Mouse (Mus musculus) skeletal muscle tissue, adult 2 months (tissue): ENCODE measurements around the gene Padi1.
A peak's percentile ranks its signal among the peaks of the same experiment; 100 is the strongest.

ENCODE experiments used
- DNase-seq: peaks from one replicate; pipeline ENCODE4 v3.0.0-alpha.2; 2012; ENCODE audit warnings: low read depth, low spot score

Gene Padi1

DNA sequence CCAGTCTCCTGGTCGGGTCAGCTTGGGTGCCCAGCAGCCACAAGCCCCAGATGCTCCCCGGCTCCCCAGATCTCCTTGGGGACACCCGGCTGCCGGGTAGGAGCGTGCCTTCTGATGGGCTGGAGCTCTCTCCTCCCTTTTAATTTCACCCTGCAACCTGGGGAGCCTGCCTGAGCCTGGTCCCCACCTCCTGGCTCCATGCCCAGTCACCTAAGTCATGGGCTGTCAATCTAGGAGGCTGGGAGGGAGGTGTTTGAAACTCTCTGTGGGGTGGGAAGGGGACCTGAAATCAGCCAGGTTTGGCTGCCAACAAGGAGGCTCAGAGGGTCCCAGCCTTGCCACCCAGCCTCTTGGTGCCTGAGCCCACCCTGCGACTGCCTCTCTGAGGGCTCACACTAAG is at the start of gene Padi1:
Gene Padi1 (minus strand): TSS at position 113 of the 400 bp plus-strand sequence.
- no peak for DNase-seq

DNA sequence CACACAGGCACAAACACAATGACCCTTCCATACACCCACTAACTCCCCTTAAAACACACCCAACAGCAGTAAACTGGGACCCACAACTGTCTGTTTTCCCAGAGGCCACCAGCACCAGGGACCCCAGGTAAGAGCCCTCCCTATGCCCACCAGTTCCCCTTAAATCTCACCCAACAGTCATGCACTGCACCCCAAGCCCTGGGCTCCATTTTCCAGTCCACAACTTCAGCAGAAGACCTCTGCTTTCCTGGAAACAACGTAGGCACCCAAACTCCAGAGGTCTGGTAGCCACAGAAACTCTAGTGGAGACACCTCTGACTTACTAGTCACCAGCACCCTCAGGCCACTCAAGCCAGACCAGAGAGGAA is 46.6 kb upstream of the Padi1 start:
- DNase-seq, result no peak

DNA sequence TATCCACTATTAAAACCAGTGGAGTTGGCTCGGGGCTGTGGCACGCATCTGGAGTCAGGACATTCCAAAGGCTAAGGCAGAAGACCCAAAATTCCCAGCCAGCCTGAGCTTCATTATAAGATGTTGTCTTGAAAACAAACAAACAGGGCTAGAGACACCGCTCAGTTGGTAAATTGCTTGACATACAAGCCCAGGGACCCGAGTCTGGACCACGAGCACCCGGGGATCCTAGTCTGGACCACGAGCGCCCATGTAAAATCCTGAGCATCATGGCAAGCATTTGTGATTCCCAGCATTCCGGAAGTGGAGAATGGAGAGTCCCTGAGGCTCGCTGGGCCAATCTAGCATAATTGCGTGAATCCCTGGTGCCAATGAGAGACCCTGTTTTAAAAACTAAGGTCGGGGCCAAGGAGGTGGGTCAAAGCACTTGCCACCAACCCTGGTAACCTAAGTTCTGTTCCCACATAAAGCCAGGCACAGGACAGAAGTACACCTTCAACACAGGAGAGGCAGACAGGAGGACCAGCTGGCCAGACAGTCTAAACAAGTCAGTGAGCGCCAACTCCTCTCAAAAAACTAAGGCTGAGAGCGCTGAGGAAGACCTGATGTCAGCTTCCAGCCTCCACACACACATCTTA is 46.1 kb upstream of the Padi1 start:
- no peak for DNase-seq

DNA sequence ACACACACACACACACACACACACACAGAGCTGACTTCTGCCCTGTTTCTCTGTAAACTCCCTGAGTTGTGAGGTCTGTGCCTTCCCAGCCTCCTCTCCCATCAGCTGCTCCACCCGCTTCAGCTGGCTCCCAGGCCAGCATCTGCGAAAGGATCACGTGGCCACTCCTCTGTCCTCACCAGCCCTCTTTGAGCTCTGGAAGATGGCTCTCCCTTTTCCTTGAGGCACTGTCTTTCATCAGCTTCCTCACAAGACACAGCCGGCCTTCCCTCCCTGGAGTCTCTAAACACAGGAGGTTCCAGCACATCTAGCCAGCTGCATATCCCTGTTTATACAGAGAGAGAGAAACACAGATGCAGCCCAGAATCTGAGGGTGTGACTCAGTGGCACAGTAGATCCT is 38.3 kb upstream of the Padi1 start:
- peak; percentile 52 for DNase-seq

DNA sequence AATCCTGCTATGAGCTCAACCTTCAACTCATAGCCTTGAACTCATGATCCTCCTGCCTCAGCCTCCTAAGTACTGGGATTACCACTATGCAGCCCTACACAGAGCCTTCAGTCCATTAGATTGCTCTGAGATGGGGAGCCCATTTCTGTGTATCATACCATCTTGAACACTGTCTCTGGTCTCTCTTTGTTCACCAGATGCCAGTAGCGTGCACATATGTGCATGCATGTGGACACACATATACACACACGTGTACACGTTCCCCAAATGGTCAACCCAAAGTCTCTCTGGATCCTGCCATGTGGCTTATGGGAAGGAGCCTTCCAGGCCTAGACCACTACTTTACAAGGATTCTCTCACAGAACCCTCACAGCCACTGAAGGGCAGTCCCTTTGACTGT is 37.4 kb upstream of the Padi1 start:
- no peak for DNase-seq

DNA sequence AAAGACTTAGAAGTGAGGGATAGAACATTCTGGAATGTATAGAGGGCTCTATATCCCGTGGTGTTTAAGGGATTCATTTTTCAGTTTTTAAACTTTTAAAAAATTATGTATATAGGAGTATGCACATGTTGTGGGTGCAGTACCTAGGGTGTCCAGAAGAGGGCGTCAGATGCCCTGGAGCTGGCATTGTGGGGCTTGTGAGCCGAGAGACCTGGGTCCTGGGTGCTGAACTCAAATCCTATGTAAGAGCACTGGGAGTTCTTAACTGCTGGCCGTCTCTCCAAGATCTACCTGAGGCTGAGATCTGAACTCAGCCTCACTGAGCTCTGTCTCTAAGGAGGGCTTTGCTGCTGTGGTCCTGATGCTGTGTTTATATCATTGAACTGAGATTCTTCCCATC is 36.8 kb upstream of the Padi1 start:
- no peak for DNase-seq

DNA sequence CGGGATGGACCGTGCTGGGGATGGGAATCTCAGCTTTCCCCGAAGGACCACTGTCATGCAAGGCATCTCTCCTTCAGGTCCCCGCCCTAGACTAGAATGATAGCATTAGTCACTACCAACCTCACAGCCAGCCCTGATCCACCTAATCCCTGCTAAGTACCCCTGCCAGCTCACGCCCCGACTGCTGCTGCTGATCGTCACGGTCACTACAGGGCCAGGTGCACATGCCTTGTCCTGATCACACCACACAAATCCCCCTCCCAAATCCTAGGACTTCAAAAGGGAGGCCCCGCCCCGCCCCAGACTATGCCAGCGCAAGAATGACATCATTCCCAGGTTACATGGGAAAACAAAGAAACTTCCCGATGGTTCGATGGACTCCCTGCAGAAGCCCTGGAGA is 36.2 kb upstream of the Padi1 start:
- DNase-seq, result no peak

DNA sequence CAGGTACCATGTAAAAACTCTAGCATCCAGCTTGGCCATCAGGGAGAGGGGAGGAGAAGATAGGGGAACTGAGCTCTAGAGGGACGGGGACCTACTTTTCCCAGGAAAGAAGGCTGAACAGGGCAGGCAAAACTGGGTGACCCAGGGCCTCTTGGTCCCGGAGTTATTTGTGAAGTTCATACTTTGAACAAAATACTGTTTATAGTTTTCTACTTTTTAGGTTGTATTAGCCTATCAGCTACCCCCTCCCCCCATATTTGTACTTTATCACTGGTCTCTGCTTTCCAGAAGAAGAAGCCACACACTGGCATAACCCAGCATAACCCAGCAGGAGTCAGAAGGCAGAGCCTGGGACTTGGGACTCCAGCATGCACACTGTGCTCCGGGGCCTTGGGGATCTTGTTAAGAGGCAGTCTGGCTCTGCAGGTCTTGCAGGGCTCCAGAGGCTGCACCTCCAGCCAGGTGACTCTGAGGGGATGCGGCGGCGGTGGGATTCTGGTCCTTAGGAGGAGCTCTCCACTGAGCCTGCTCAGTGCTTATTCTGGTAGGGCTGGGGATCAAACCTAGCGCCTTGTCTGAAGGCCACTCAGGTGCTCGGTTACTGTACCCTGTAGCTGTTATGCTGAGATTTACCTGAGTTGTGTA is 35.6 kb upstream of the Padi1 start:
- DNase-seq, result no peak

DNA sequence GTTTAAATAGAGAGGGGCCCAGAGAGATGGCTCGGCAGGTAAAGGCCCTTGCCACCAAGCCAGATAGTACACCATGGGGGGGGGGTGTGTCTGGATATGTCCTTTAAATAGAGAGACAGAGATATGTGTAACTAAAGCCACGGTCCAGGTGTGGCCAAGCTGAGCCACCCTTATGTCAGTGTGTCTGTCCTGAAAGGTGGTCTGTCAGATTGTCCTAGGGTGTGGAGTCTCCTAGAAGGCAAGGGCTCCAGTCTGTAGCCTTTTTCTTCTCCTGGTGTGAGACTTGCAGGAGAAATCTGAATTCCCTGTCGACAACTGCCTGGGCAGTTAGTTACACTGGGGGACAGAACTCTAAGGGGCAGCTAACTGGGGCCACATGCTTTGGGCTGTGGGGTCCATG is 34.6 kb upstream of the Padi1 start:
- no peak for DNase-seq

DNA sequence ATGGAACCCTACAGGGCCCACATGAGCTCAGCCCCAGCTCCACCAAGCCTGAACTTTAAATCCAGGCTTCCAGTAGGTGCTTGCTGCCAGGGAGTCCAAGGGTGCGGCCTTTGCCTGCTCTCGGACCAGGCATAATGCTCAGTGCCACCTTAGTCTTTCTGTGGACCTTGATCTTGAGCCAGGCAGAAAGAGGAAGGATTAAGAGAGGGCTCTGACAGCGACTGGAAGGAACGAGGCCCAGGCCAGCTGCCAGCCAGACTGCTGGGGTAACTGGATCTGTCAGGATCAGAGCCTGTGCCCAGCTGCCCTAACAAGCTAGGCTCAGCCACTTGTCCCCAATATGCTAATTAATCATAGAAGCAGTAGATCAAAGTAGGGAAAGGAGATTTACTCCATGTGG is 34.2 kb upstream of the Padi1 start:
- DNase-seq, result peak; percentile 63

DNA sequence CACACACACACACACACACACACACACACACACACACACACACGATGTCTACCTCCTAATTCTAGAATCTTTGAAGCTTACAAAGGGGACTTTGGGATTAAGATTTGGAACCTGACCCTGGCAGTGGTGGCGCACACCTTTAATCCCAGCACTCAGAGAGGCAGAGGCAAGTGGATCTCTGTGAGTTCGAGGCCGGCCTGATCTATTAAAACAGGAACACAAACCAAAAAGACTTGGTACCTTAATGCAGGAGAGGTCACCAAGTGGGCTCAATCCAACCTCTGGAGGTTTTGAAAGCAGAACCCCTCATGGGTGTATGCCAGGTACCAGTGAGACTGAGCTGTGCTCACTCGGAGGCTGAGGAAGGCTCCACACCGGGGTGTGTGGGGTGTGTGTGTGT is 33.5 kb upstream of the Padi1 start:
- no peak for DNase-seq

DNA sequence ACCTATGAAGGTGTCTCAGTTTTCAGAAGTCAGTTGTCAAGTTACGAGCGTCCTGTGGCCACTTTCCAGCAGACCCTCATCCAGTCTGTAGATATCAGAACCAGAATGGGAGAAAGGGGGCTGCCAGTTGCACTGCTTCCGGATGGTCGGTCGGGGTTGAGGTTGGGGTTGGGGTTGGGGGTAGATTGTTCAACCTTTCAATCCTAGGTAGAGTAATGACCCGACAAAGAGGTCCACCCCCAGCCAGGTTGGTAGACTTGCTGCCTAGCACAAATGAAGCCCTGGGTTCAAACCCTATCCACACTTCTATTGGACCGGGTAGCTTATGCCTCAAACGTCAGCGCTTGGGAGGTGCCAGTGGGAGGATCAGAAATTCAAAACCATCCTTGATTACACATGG is 33.1 kb upstream of the Padi1 start:
- DNase-seq, result no peak

DNA sequence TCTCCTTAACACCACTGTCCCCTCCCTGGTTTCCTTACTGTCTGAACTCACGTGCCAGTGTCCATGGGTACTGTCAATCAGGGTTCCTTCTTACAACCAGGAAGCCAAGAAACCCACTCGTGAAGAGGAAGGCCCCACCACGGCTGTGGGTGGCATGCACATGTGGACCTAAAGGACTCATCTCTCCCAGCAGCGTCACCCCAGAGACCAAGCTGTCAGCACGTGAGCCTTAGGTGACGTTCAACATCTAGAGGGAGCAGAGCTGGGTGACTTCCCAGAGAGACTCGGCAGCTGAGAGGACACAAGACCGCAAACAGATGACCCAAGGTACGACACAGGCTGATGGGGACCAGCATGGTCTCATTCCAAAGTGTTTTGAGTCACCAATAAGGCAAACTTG is 31.9 kb upstream of the Padi1 start:
- DNase-seq, result no peak

DNA sequence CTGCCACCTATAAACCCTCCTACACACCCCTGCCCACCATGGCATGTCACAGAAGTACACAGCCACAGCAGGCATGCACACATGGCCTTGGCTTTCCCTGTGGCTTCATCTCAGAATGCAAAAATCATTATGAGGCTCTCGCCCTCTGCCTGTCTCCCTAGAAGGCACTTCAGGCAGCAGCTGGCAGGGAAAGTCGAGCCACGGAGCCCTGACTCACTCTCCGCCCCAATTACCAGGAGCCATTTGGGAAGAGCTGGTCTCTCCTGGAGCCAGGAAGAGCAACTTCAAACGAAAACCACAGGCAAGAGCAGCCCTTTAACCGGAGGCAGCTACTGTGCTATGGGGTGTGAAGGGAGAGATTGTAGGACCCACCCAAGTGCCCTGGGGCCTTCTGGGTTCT is 31.1 kb upstream of the Padi1 start:
- DNase-seq, result no peak

DNA sequence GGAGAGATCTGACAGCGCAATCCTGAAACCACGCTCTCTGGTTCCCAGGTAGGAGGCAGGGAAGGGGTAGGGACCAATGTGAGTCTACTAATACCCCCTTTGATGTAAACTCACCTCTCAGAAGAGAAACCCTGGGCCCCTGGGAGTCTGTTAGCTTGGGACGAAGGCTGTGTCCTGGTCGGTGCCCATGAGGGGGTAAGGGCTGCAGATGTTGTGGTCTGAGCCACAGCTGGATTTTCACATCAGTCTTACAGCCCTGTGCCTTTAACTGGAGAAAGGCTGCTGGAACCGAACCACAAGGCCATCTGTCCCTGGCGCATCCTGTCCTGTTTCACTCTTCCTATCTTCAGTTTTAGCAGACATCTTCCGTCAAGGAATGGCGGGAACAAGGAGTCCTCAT is 30.6 kb upstream of the Padi1 start:
- no peak for DNase-seq

DNA sequence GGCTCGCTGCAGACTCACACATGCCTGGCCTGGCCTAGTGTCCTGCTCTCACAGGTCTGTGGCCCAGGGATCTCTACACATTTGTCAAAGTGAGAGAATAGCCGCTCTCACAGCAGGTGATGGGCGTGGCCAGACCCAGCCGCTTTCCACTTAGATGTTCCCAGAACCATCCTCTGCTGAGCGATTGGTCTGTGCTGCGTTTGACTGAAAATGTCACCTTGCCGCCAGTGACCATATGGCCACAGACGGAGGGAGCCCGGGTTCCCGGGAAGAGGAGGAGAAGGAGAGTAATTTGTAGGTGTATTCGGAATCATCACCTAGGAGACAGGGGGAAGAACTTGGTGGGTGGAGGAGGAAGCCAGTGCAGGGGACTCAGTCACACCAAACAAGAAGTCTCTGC is 27.4 kb upstream of the Padi1 start:
- DNase-seq, result no peak

DNA sequence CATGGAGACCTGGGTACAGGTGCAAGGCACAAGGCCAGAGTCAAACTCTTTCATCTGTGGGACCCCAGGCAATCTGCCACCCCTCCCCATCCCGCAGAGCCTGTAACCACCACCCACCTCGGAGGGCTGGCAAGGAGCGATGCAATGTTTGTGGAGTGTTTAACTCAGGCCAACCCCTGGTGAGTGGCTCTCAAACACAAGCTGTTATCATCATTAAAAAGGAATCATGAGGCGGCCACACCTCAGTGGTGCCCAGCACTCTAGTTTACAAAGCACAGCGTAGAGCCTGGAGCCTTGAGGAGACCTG is 27.1 kb upstream of the Padi1 start:
- no peak for DNase-seq

DNA sequence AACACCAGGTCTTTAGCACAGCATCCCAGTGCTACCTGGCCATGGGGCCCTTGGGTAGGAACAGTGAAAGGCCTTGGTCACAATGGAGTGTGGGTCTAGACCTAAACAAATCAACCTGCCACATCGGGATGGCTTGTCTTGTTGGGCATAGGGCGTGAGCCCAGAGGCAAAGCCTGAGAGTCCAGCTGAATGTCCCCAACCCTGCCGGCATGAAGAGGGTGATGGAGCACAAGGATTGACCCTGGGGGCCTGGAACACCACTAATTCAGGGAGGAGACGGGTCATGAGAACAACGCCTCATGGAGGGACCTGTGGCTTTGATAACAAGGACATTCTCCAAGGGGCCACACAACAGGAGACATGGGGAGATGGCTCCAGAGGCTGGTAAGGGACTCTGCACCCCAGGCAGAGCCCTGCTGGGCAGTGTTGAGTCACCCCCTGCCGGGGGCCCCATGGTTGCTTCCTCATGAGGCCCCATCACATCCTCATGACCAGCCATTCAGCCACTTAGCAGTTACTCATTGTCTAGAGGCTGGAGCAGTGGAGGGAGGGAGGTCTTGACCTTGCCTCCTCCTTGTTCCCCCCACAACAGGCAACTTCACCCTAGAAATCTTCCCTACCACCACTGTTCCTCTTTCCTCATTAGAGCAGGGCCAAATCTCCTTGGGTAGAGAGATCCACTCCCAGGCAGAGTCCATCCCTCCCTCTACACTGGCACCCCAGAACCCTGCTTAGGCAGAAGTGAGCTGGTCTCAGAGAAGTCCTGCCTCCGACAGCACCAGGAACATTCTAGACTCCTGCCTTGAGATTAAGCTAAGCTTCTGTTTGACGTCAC is 26.5 kb upstream of the Padi1 start:
- DNase-seq, result no peak

DNA sequence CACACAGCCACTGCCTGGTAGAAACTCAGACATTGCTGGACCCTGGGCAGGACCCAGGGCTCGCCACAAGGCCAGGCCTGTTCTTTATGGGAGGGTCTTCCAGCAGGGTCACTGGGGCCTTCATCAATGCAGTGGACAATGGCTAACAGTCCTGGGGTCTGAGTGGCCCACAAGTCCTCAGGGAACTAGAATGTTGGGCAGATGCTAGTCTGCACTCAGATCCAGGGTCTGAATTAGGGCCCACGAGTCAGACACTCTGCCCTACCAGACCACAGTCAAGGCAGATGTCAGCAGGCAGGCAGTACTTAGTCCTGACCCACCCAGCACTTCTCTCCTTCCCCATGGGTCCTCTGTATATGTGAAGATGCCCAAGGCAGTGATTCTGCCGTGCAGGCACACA is 25.8 kb upstream of the Padi1 start:
- DNase-seq, result no peak

DNA sequence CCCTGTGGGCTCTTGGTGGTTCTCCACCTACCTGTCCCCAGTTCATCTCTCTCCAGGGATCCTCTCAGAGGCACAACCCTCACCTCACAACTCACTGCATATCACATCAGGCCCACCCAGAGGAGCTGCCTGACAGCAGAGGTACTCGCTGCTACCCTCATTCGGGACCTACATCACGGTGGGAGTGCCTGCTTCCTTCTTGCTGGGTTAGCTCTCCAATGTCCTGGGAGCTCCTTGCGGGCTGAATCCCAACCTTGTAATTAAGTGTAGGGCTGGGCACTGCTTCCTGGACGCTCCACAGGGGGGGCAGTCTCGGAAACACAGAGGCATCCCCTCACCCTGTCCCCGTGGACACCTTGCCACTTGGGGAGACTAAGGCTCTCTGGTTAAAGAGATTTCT is 25.3 kb upstream of the Padi1 start:
- no peak for DNase-seq

DNA sequence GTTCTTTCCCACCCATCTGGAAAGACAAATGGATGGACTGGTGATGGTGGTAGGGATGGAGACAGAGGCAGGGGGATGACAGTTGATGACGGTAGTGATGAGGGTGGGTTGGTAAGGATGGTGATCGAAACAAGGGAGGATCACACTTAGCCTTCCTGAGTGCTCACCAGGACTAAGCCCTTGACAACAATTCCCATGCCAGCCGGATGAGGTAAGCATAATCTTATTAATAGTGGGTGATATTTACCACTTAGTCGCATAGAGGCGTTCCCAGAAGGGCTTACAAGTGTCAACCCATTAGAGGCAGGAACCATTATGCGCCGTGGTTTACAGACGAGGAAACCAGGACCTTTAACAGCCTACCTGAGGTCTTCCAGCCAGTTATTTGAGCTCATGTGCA is 24.4 kb upstream of the Padi1 start:
- DNase-seq, result no peak

DNA sequence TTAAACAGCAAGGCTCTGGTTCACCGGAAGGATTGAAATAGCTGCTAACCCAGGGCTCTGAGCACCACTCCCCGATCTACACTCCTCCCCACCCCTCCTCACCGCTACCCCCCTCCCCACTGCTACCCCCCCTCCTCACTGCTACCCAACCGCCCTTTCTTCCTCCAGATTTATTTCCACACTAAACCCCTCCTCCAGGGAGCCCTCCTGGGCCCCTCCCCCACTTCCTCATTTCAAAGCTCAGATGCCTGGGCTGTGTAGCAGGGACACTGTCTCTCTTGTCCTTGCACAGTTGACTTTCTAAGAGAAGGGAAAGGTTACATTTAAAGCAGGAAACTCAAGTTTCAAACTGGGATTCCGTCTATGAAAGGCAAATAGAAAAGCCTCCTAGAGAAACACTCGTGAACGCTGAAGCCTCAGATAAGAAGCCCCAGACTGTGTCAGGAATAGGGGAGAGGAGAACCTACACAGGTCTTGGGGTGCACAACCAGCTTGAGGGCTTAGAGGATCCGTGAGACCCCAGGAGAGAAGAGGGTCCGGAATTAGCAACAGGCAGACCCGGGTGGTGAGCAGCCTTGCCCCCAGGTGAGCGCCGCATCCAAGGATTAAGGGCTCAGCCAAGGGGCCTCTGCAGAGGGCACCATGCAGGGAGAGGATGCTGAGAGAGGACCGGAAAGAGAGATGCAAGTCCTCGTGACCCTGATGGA is 23.1 kb upstream of the Padi1 start:
- no peak for DNase-seq
